Mouse (Mus musculus): ENCODE results near the gene Capn15.

The Capn15 gene

DNA sequence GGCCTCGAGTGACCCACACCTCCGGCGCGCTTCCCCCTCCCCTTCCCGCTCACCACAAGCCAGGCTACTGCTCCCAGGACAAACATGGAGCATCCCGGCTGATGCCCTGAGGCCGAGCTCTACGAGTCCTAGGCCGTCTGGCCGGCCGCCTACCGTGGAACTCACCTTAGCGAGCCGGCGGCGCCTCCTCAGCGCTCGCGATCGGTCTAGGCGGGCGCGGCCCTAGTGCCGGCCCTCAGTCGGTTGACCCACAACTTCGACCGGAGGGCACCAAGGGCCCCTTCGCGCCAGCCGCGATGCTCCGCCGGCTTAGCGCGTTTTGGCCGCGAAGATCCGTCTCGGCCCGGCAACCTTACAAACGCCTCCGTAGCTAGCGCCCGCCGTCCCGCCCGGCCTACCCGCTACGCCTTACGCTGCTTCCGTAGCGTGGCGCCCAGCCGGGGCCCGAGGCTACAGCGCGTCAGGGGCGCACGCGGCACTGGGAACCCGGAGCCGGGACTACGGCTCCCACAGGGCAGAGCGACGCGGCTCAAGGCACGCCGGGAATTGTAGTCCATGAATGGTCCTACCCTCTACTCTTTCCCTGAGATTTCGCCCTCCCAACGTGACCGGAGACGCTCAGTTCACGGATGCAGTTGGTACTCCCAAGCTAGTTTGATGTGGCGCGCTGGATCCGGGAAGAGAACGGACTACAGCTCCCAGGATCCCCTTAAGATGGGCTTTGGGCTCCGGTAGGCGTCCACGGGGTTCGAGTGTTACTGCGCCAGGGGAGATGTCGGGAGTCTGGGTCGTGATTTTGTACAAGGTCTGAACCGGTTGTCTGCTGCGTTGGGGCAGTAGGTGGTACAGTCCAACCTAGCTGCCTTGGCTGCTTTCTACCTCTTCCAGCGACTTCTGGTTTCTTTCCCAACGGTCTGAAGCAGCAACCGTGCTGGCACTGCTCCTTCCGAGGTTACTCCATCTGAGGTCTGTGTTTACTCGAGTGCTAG lies at the start of gene Capn15:
TSS of gene Capn15 (minus strand) at position 491 of the 989 bp plus-strand sequence.
- in situ Hi-C loops (cut with MboI) = no loop called here

DNA sequence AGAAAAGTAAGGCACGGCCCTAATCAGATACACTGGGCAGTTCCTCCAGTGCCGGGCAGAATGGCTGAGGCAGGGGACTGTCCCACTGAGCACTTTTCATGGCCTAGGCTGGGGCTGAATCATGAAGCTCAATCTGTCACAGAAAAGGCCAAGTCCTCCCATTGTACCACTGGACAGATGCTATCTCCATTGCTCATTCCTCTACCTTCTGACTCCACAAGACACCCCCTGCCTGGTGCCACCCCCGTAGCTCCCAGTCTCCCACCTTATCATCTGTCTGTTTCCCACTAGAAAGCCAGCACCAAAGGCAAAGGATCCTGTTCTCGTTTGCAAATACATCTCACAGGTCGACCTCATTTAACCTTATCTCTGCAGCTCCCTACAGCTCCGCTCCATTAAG lies 46.4 kb upstream of the Capn15 start:
- in situ Hi-C loops (cut with MboI) = no loop called here

DNA sequence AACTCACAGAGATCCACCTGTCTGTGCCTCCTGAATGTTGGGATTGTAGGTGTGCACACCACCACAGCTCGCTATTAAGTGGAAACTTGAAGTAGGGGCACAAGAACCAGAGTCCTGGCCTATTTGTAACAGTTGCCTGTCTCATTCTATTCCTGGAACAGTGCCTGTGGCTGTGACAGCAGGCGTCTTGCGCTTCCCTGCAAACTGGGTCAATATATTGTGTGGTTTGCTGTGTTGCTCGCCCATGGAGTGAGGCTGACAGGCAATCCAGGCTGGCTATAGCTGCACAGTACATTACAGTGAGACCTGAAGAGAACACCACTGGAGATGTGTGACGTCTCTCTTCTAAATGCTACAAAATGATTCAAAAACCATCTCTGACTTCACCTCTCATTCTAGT lies 46.0 kb upstream of the Capn15 start:
- in situ Hi-C loops (cut with MboI) = no loop called here

DNA sequence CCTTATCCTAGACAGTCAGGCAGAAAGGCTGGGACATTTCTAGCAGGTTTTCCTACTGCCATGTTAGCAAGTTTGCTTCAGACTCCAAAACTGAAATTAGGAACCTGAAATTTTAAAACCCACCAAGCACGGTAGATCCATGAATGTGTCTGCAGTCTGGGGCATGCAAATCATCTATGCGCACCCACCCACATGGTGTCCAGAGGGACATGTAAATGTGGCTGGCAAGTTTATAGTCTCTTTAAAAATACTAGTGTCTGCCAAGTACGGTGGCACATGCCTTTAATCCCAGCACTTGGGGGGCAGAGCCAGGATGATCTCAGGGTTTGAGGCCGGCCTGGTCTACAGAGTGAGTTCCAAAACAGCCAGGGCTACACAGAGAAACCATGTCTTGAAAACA lies 42.7 kb upstream of the Capn15 start:
- in situ Hi-C loops (cut with MboI) = no loop called here

- in situ Hi-C loops (cut with MboI) = no loop called here
Measured at GRCm38 (mm10) chr17:26024674-26025073, 39.1 kb upstream of the Capn15 start.

DNA sequence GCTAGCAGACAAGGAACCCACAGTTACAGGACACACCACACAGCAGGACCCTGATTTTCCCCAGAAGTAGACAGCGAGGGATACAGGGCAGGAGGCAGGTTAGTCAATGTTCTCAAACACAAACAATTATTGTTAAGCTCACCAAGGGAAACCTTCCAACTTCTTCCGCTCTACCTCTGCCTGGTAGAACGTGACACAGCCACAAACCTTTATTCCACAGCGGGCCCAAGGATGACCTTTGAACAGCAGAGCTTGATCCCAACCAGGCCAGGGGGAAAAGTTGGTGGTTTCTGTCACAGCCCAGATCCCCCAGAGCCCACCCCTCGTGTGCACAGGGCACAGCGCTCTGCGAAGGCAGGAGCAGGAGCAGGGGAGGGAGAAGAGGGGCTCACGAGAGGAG lies 38.4 kb upstream of the Capn15 start:
- in situ Hi-C loops (cut with MboI) = no loop called here

DNA sequence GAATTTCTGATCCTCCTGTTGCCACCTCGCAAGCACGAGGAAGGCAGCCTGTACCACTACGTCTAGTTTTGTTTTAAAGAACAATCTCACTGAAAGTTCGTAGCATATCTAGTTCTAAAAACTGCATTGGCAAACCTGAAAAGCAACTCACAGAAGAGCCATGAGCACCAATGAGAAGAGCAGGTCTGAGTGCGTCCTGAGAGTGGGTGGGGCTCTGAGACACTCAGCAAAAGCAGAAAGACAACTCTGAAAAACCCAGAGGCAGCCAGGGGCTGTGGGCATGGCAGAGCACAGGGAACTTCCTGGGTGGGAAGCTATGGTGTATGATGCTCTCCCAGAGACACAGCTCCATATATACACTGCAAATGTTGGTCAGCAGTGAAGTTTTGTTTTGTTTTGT lies 37.6 kb upstream of the Capn15 start:
- in situ Hi-C loops (cut with MboI) = no loop called here

DNA sequence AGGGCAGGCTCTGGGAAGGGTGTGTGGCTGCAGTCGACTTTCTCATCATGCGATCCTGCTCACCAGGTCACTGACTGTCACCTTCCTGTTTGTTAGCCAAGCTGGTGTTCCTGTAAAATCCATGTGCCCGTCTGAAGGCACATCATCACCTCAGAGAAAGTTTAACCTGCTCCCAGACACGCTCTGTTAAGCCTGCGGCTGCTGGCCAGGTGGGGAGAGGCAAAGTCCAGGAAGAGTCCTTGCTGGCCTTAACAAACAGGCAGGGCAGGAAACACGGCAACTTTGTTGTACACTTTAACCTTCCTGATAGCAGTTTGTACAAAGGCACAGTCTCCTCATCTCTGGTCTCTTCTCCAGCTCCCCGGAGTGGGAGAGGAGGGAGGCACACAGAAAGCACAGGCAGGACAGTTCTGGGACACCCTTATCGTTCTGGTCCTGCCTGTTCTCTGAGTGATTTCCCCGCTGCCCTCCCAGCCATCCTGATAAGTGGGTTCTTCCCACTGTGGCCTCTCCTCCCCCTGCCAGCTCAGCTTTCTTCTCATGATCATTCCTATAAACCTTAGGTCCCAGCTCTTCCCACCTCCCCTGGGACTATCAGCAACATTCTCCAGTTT lies 36.2 kb upstream of the Capn15 start:
- in situ Hi-C loops (cut with MboI) = no loop called here

DNA sequence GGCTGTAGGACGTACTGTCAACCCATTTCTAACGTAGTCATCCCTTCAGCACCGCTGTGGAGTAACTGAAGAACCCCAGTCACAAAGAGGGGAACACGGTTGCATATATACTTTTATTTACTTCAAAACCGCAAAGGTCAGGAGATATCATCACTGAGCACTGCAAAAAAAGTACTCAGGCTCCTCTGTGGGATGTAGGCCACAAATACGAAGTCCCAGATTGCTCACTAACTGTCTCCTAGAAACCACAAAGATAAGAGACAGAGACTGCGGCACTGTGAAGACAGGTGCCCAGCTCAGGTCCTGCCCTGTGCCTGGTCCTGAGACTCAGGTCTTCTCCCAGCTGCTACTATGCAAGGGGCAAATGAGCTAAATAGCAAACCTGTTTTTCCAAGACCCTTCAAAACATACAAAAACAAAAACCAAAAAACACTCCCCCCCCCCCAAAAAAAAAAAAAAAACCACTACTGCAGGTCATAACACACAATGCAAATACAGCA lies 35.3 kb upstream of the Capn15 start:
- in situ Hi-C loops (cut with MboI) = no loop called here

- in situ Hi-C loops (cut with MboI) = no loop called here
Measured at GRCm38 (mm10) chr17:26018388-26018787, 32.8 kb upstream of the Capn15 start.

- in situ Hi-C loops (cut with MboI) = no loop called here
Measured at GRCm38 (mm10) chr17:26017949-26018348, 32.4 kb upstream of the Capn15 start.

GRCm38 (mm10) chr17:26017021-26017420 lies 31.4 kb upstream of the Capn15 start:
- in situ Hi-C loops (cut with MboI) = no loop called here

DNA sequence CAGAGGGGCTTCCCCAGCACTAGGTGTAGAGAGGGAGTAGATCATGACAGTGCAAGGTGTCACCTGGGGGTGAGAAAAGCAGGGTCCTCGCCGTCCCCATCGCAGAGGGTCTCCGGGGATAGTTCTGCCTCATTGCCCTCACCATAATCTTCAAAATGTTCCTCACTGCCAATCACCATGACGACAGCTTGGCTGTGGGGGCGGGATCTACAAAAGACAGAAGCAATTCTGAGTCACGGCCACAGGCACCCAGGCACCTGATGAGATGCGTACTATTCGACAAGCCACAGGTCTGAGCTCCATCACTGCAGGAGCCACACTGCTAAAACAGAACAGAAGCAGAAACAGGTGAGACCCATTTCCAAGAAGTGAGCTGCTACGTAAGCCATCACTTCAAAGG lies 28.1 kb upstream of the Capn15 start:
- in situ Hi-C loops (cut with MboI) = loop anchor here (5.0 kb wide), 1 partner anchor 121 kb away; no protein-coding TSS in a partner anchor

- in situ Hi-C loops (cut with MboI) = loop anchor here (5.0 kb wide), 1 partner anchor 120 kb away; no protein-coding TSS in a partner anchor
Measured at GRCm38 (mm10) chr17:26011841-26012460, 26.4 kb upstream of the Capn15 start.

GRCm38 (mm10) chr17:26009540-26009939 lies 23.9 kb upstream of the Capn15 start:
- in situ Hi-C loops (cut with MboI) = no loop called here

- in situ Hi-C loops (cut with MboI) = no loop called here
Measured at GRCm38 (mm10) chr17:26008787-26009186, 23.2 kb upstream of the Capn15 start.

DNA sequence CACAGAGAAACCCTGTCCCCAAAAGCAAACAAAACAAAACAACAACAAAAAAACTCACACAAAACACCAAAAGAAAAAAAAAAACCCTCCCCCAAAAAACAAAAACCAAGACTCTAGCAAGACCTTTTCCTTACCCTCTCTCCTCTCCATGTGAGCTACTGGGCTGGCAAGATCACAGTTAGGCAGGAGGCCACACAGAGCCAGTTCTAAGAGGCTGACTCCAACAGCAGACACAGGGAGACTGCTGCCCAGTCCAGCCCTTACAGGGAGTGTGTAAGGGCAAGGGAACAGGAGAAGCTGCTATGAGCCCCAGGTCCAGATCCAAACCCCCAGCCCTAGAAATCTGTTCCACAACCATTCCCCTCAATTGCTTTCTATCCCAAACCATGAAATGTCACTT lies 22.7 kb upstream of the Capn15 start:
- in situ Hi-C loops (cut with MboI) = no loop called here

DNA sequence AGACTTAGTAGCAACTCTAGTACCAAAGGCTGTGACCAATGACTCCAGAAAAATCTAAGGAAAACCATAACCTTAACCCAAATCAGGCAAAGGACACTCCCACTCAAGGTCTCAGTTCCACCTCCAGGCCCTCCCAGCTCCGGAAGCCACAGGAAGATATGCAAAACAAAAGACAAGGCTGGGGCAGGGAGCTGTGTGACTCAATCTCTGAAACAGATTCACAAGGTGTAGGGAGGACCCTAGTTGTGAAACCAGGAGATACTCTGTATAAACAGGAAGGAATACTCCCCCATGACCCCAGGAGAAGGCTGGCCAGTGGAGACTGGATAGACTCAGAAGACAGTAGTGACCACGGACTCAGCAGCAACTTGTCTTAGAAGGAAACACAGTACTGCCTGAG lies 22.1 kb upstream of the Capn15 start:
- in situ Hi-C loops (cut with MboI) = no loop called here

DNA sequence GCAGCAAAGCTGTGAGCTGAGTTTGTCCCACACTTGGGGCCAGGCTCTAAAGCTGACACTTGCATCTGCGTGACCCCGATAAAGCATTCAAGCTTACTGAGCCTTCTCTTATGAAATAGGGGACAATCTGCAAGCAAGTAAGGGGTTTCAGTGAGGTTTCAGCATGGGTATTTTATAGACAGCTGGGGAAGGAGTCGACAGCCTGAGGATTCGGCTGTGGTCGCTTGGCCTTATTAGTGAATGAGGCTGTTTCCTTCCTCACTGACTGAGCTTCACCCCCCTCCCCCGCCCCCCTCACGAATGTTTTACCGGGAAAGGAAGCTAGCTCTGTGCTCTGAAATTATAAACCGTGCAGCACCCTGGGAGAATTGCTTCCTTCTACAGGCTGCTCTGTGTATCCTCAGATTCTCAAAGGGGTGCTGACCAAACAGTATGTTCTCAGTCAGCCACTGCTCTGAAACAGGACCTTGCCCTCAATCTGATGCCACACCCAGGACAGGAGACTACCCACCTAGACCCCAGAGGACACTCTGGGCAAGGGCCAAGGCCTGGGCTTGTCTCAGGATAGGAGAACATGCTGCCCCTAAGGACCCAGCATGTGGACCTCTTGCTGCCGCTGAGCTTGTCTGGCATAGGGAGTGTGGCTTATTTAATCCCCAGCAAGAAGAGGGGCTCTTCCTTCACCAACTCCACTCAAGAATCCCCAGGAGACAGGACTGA lies 20.3 kb upstream of the Capn15 start:
- in situ Hi-C loops (cut with MboI) = no loop called here

DNA sequence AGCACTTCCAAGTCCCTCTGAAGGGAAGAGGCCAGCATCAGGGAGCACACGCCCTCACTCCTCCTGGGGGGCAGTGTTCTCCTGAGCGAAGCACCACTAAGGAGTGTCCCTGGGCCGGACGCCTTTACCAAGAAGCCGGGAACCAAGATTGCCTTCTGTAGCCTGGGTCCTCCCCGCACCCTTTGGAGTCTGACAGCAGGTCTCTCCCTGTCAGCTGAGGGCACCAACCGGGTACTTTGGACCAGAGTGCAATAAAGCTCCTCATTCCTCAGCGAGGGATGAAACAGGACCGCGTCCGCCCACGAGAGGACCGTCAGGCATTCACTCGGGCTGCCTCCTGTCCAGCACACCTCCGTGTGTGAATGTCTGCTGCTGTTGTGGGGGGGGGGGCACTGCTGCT lies 19.1 kb upstream of the Capn15 start:
- in situ Hi-C loops (cut with MboI) = no loop called here

DNA sequence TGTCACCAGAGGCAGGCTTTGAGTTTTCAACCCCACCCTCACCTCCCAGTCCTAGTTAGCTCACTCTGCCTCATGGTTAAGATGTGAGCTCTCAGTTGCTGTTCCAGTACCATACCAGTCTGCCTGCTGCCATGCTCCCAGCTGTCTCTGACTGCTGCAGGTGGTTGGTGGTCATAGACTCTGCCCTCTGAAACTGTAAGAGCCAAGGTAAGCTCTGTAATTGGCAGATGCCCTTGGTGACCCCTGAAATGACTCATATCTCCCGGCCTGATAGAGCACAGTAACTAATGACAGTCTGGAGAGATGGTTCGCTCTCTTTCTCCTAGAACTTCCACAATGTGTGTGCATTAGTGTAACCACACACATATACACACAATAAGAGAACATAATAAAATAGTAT lies 18.3 kb upstream of the Capn15 start:
- in situ Hi-C loops (cut with MboI) = no loop called here

DNA sequence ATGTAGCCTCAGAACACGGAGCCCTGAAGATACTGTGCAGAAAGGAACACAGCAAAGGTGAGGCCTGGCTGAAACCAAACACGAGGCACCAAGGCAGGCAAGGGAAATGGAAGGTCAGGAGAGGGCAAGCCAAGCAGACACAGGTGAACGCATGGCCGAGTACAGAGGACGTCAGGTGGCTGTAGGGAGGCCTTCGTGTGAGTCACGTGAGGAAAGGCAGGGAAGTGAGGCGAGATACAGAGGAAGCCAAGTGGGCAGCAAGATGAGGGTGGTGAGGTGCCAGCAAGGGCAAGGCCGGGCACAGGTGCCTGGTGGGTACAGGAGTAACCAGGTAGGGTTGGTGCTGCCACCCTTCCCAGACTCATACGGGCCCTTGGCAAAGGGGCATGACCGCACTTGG lies 12.8 kb upstream of the Capn15 start:
- in situ Hi-C loops (cut with MboI) = no loop called here

Data from mature B cell (primary cell).